ENCODE assay signal across 1 mouse cellular context in the genomic region with DNA sequence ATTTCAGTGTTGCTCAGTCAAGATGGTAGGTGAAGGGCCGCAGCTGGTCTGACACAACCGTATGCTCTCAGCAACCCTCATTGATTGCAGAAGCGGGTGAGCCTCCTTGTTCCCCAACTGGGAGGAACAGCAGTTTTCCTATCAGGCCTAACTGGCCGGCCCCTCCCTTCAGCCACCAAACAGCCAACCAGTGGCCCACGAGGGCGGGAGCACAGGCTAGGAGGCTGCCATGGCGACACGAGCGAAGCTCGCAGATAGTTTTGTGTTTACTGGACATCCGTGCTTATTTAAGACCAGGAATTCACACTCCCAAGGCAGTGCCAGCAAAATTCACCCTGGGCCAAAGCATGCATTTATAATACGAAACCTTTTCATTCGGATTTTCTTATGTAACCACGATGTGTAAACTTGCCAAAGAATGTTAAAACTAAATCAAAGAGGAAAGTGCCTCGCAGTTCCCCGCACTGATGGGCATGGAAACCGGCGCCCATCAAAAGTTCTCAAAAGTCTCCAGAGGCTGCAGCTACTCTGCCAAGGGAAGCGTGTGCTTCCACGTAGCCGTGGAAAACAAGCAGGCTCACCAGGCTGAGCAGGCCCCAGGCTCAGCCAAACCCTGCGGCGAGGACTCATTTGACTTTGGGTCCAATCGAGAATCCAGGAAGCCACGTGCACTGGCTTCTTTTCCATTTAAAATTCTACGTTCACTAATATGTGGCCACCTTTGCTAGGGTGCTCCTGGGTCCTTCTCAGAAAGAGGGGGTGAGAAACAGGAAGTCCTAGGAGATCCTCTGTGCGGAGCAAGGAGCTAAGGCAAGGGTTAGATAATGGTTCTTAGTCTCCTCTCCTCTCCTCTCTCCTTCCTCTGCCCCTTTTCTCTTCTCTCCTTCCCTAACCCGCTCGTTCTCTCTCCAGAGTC.
TF ChIP-seq lines count a peak whose summit lies in the region.

No protein-coding gene starts in this region.

TF ChIP-seq in MEL, 35 proteins besides CTCF, POLR2A, EP300 and RAD21 (continued from another document):
- no peak for TF ChIP-seq MAFK (IDR thresholded peaks at IDR 0.05; ENCODE audit: borderline replicate concordance, low read depth, low read length)
- TF ChIP-seq SIN3A (IDR thresholded peaks at IDR 0.05; ENCODE audit: low read length), result peak; percentile 98
- 0 out of 2 replicates have a peak, but pooled peaks have one; percentile 34 for TF ChIP-seq HCFC1 (IDR thresholded peaks at IDR 0.05; ENCODE audit: low read depth, low read length)
- TF ChIP-seq TAL1 (IDR thresholded peaks at IDR 0.05; ENCODE audit: low read length), result no peak
- TF ChIP-seq MYC (IDR thresholded peaks at IDR 0.05; ENCODE audit: low read depth, low read length), result peak; percentile 34; the same call in 1 of the 2 replicates
- no peak; the same call in 1 of the 2 replicates for TF ChIP-seq ZNF384 (IDR thresholded peaks at IDR 0.05; ENCODE audit: low read depth, low read length)
- TF ChIP-seq MYB (IDR thresholded peaks at IDR 0.05; ENCODE audit: low read depth, low read length), result no peak
- TF ChIP-seq POLR2AphosphoS5 (IDR thresholded peaks at IDR 0.05; ENCODE audit: borderline replicate concordance, low read depth, low read length), result no peak
- no peak for TF ChIP-seq KAT2A (conservative IDR thresholded peaks at IDR 0.05; ENCODE audit: low read depth, low read length)
- TF ChIP-seq CHD2 (IDR thresholded peaks at IDR 0.05; ENCODE audit: low read length), result no peak
- peak; percentile 4; the same call in 1 of the 2 replicates for TF ChIP-seq USF1 (IDR thresholded peaks at IDR 0.05; ENCODE audit: low read depth, low read length)
- TF ChIP-seq E2F4 (IDR thresholded peaks at IDR 0.05; ENCODE audit: borderline replicate concordance, low read depth, low read length), result no peak
- 0 out of 2 replicates have a peak, but pooled peaks have one; percentile 2 for TF ChIP-seq TCF12 (IDR thresholded peaks at IDR 0.05; ENCODE audit: low read depth, low read length)
- no peak for TF ChIP-seq ZKSCAN1 (IDR thresholded peaks at IDR 0.05; ENCODE audit: low read depth, low read length)
- TF ChIP-seq NRF1 (IDR thresholded peaks at IDR 0.05; ENCODE audit: insufficient read depth, low read depth, low read length, poor library complexity, severe bottlenecking), result no peak
- TF ChIP-seq ZMIZ1 (IDR thresholded peaks at IDR 0.05; ENCODE audit: low read depth, low read length), result no peak
- TF ChIP-seq GATA1 (IDR thresholded peaks at IDR 0.05; ENCODE audit: low read depth, low read length), result no peak; the same call in 1 of the 2 replicates
- peak; percentile 56 for TF ChIP-seq MAX (IDR thresholded peaks at IDR 0.05; ENCODE audit: low read length)
- no peak for TF ChIP-seq GABPA (IDR thresholded peaks at IDR 0.05; ENCODE audit: low read depth, low read length)
- TF ChIP-seq BHLHE40 (IDR thresholded peaks at IDR 0.05; ENCODE audit: borderline replicate concordance, low read depth, low read length), result no peak
- no peak for TF ChIP-seq CHD1 (IDR thresholded peaks at IDR 0.05; ENCODE audit: low read depth, low read length)
- TF ChIP-seq ZC3H11A (IDR thresholded peaks at IDR 0.05; ENCODE audit: low read depth, low read length), result no peak
- TF ChIP-seq USF2 (IDR thresholded peaks at IDR 0.05; ENCODE audit: borderline replicate concordance in 1 of 2, insufficient read depth in 1 of 2, low read depth in 1 of 2, low read length in 2 of 2), result no peak
- TF ChIP-seq NELFE (IDR thresholded peaks at IDR 0.05; ENCODE audit: low read depth, low read length), result peak; percentile 37; the same call in 1 of the 2 replicates
- TF ChIP-seq RCOR1 (IDR thresholded peaks at IDR 0.05; ENCODE audit: low read depth, low read length), result peak; percentile 21; the same call in 1 of the 2 replicates
- TF ChIP-seq SMC3 (IDR thresholded peaks at IDR 0.05; ENCODE audit: low read depth, low read length), result no peak
- TF ChIP-seq ELF1 (IDR thresholded peaks at IDR 0.05; ENCODE audit: low read depth, low read length), result peak; percentile 67
- peak; percentile 78; the same call in 1 of the 2 replicates for TF ChIP-seq TBP (IDR thresholded peaks at IDR 0.05; ENCODE audit: low read depth, low read length)
- TF ChIP-seq MEF2A (IDR thresholded peaks at IDR 0.05; ENCODE audit: extremely low read depth, insufficient replicate concordance, low read depth, low read length, poor library complexity, severe bottlenecking), result no peak
TF ChIP-seq in MEL: peak in this region for 12.
